Mouse (Mus musculus) megakaryocyte progenitor cell, adult 5-6 weeks (primary cell): ENCODE results near the gene Gm21828. TPM values are rescaled to one million over a fixed set of nuclear protein-coding genes. Genes with fewer than 3 reads are reported as not detected.
"Not testable (repeated sequence)": the region's sequence is repeated elsewhere in the genome, so short reads cannot be mapped to it uniquely, and the experiment has no call there.

ENCODE experiments used
- ATAC-seq: replicated peaks from 2 replicates; pipeline ENCODE4 v1.8.0; 2016; ENCODE audit warnings: mild to moderate bottlenecking, moderate TSS enrichment, inconsistent platforms; ENCODE audit not compliant: poor library complexity
- total RNA-seq, 2 experiments: library from RNA; stranded (forward) in 1 of 2; stranded (reverse) in 1 of 2; fragments of 157-497, 149-512 nt in 1 of 2; fragments of 200-1000 nt in 1 of 2; gene quantifications; 2 replicates each; pipeline versions ENCODE4 v1.2.3 to v1.2.4; 2015 to 2017

The Gm21828 gene
- total RNA-seq (2015) (not detected in 2 replicates), total RNA-seq (2017) (not detected in 2 replicates)

- ATAC-seq, result not testable (repeated sequence)
Observed at GRCm38 (mm10) chrY:13223828-13224227, at the start of gene Gm21828. TSS of gene Gm21828 (minus strand) at chrY:13223928.

DNA sequence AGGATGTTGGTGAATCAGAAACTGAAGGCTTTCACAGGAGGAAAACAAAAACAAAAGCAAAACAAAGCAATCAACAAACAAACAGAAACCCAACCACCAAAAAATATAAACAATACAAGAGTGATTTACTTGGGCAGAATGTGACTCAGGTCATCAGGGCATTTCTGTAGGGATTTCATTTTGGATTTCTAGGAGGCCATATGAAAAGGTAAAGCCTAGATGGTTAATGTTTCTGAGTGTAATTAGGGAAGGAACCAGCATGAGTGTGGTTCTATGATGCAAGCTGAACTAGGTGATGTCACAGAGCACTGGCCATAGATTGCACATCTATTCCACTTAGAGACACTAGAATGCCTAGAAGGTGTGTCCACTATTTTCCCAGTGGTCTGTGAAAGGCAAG is 28.4 kb upstream of the Gm21828 start, which contains the start of the genes Gm21440 and Gm21454:
TSS of gene Gm21440 (plus strand) at position 301 of the 400 bp plus-strand sequence.
TSS of gene Gm21454 (plus strand) at position 352 of the 400 bp plus-strand sequence.
- not testable (repeated sequence) for ATAC-seq

Other genes starting within 250 kb of the Gm21828 start
- not detected in 2 replicates for gene Gm20807, start 181.0 kb downstream of the Gm21828 start, total RNA-seq (2015)
- not detected in 2 replicates for gene Gm20807, start 181.0 kb downstream of the Gm21828 start, total RNA-seq (2017)
- gene Gm21891, start 90.4 kb downstream of the Gm21828 start, total RNA-seq (2015), result not detected in 2 replicates
- not detected in 2 replicates for gene Gm21891, start 90.4 kb downstream of the Gm21828 start, total RNA-seq (2017)
- not detected in 2 replicates for gene Gm21425, start 62.0 kb downstream of the Gm21828 start, total RNA-seq (2015)
- gene Gm21425, start 62.0 kb downstream of the Gm21828 start, total RNA-seq (2017), result not detected in 2 replicates
- not detected in 2 replicates for gene Gm21440, start 28.5 kb upstream of the Gm21828 start, total RNA-seq (2015)
- gene Gm21440, start 28.5 kb upstream of the Gm21828 start, total RNA-seq (2017), result not detected in 2 replicates
- not detected in 2 replicates for gene Gm21454, start 28.5 kb upstream of the Gm21828 start, total RNA-seq (2015)
- not detected in 2 replicates for gene Gm21454, start 28.5 kb upstream of the Gm21828 start, total RNA-seq (2017)
- gene Gm21725, start 125.1 kb upstream of the Gm21828 start, total RNA-seq (2015), result not detected in 2 replicates
- not detected in 2 replicates for gene Gm21725, start 125.1 kb upstream of the Gm21828 start, total RNA-seq (2017)
- gene Gm21866, start 241.7 kb upstream of the Gm21828 start, total RNA-seq (2015), result not detected in 2 replicates
- not detected in 2 replicates for gene Gm21866, start 241.7 kb upstream of the Gm21828 start, total RNA-seq (2017)